In the genomic region with DNA sequence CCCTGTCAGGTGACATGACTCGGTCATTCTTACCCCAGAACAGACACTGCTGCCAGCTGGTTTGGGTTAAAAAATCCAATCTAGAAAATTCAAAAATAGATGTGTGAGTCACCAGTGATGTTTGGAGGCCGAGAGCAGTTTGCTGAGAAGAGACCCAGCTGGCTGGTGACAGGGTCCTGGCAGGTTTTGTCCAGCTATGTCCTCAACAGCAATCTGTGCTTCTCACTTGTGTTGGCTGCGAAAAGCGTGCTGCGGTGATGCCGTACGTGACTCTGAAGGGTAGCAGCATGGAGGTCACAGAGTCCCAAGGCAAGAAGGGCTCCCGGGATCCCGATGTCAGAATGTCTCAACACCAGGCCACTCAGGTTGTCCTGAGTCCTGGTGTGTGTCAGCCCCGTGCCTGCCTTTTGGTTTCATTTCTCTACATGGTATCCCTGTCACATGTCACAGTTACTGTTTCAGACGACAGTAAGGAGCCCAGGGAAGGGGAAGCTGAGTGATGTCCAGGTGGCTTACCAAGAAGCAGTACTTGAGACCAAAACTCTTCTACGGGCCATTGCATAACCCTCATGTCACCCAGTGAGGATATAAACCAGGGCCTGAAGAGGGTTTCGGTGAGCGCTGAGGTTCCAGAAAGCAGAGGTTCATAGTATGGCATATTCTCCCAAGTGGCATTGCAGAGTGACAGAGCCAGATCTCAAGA, we compare ENCODE assay signal across 8 mouse cellular contexts. TPM values are rescaled to one million over a fixed set of nuclear protein-coding genes. Genes with fewer than 3 reads are reported as not detected.
DNase-seq lines count a peak whose midpoint lies in the region; ATAC-seq and TF ChIP-seq lines count a peak whose summit lies in the region.

No protein-coding gene starts in this region.

- no peak overlapping the region for H3K4me3 ChIP-seq in forebrain, embryonic 10.5 days
- H3K4me3 ChIP-seq in forebrain, embryonic 12.5 days (replicated peaks): no peak overlapping the region
- no peak overlapping the region for H3K4me3 ChIP-seq in heart, postnatal 0 days (ENCODE audit: low read depth, low read length)
- no peak overlapping the region for H3K4me3 ChIP-seq in left cerebral cortex, adult 2 months
- H3K4me3 ChIP-seq in stomach, embryonic 14.5 days (ENCODE audit: low read depth, low read length): no peak overlapping the region

- H3K9ac ChIP-seq in forebrain, embryonic 12.5 days: no peak overlapping the region
- H3K9ac ChIP-seq in heart, postnatal 0 days (replicated peaks; ENCODE audit: low read depth, low read length): no peak overlapping the region; the same call in 1 of the 2 replicates
- H3K9ac ChIP-seq in stomach, embryonic 14.5 days (replicated peaks; ENCODE audit: low read depth, low read length): no peak overlapping the region

- peak overlapping the region; percentile 11; the same call in 1 of the 2 replicates for H3K27ac ChIP-seq in forebrain, embryonic 10.5 days
- H3K27ac ChIP-seq in forebrain, embryonic 12.5 days: no peak overlapping the region
- H3K27ac ChIP-seq in heart, postnatal 0 days (ENCODE audit: low read depth): peak overlapping the region; percentile 94
- H3K27ac ChIP-seq in left cerebral cortex, adult 2 months: peak overlapping the region; percentile 73
- peak overlapping the region; percentile 80 for H3K27ac ChIP-seq in stomach, embryonic 14.5 days (ENCODE audit: low read length)

- intact Hi-C loops in left cerebral cortex, adult 2 months (cut with DNase I): no loop called here

- H3K4me2 ChIP-seq in forebrain, embryonic 12.5 days: no peak overlapping the region
- peak overlapping the region; percentile 23; the same call in 1 of the 2 replicates for H3K4me2 ChIP-seq in heart, postnatal 0 days (ENCODE audit: low read depth, low read length)
- H3K4me2 ChIP-seq in stomach, embryonic 14.5 days (replicated peaks; ENCODE audit: low read depth, low read length): no peak overlapping the region

- 91% methylated on average over 14 of the region's 14 CpGs for WGBS in forebrain, embryonic 10.5 days
- WGBS in forebrain, embryonic 12.5 days: 90% methylated on average over 14 of the region's 14 CpGs
- 27% methylated on average over 14 of the region's 14 CpGs for WGBS in heart, postnatal 0 days
- 57% methylated on average over 14 of the region's 14 CpGs for WGBS in stomach, embryonic 14.5 days

- H3K27me3 ChIP-seq in forebrain, embryonic 10.5 days (ENCODE audit: poor library complexity, severe bottlenecking): no peaks in the 10 kb centered on the region
- H3K27me3 ChIP-seq in forebrain, embryonic 12.5 days: no peaks in the 10 kb centered on the region
- no peaks in the 10 kb centered on the region for H3K27me3 ChIP-seq in heart, postnatal 0 days (ENCODE audit: control insufficient read depth, insufficient read depth, low read length)
- no peaks in the 10 kb centered on the region for H3K27me3 ChIP-seq in stomach, embryonic 14.5 days (ENCODE audit: control insufficient read depth, insufficient read depth, low read length)

- DNase-seq in forebrain, embryonic 10.5 days (ENCODE audit: extremely low spot score, low spot score): no peak
- DNase-seq in cerebellum, postnatal 25 days: peak; percentile 52 to 63
- peak; percentile 94 for DNase-seq in heart, postnatal 0 days (ENCODE audit: low spot score)
- no peak for DNase-seq in left cerebral cortex, adult 2 months (ENCODE audit: extremely low spot score in 1 of 2, low spot score in 2 of 2)
- no peak for DNase-seq in liver
- no peak for DNase-seq in thymus, postnatal 25 days

- no peaks in the 10 kb centered on the region for H3K9me3 ChIP-seq in forebrain, embryonic 10.5 days
- no peaks in the 10 kb centered on the region for H3K9me3 ChIP-seq in forebrain, embryonic 12.5 days
- no peaks in the 10 kb centered on the region for H3K9me3 ChIP-seq in heart, postnatal 0 days (replicated peaks; ENCODE audit: control insufficient read depth, low read length)
- H3K9me3 ChIP-seq in stomach, embryonic 14.5 days (ENCODE audit: control insufficient read depth, low read depth, low read length): no peaks in the 10 kb centered on the region

- TF ChIP-seq EP300 in heart, postnatal 0 days (IDR thresholded peaks at IDR 0.05; ENCODE audit: low read depth): peak; percentile 69; the same call in 1 of the 2 replicates

- peaks cover 6% of the 10 kb centered on the region; the same call in 1 of the 2 replicates for H3K4me1 ChIP-seq in forebrain, embryonic 10.5 days
- no peaks in the 10 kb centered on the region; the same call in 1 of the 2 replicates for H3K4me1 ChIP-seq in forebrain, embryonic 12.5 days
- H3K4me1 ChIP-seq in heart, postnatal 0 days (ENCODE audit: control insufficient read depth, insufficient read depth): peaks cover 36% of the 10 kb centered on the region
- peaks cover 19% of the 10 kb centered on the region; the same call in 1 of the 2 replicates for H3K4me1 ChIP-seq in stomach, embryonic 14.5 days (ENCODE audit: control insufficient read depth, insufficient read depth, low read length)

- no peak for TF ChIP-seq CTCF in heart, postnatal 0 days (IDR thresholded peaks at IDR 0.05; ENCODE audit: low read depth)
- no peak for TF ChIP-seq CTCF in left cerebral cortex, adult 2 months (IDR thresholded peaks at IDR 0.05)

- no peak for ATAC-seq in forebrain, embryonic 12.5 days (ENCODE audit: low FRiP score)
- ATAC-seq in heart, postnatal 0 days (ENCODE audit: insufficient read depth, low read depth): peak; percentile 88
- ATAC-seq in stomach, embryonic 14.5 days (ENCODE audit: insufficient number of reproducible peaks, insufficient read depth, low FRiP score, low read depth): peak; percentile 51; the same call in 1 of the 2 replicates

- peaks cover 32% of the 10 kb centered on the region for H3K36me3 ChIP-seq in forebrain, embryonic 10.5 days (replicated peaks)
- H3K36me3 ChIP-seq in forebrain, embryonic 12.5 days (replicated peaks): peaks cover 23% of the 10 kb centered on the region
- H3K36me3 ChIP-seq in heart, postnatal 0 days (replicated peaks; ENCODE audit: control insufficient read depth, insufficient read depth, low read length): peaks cover 33% of the 10 kb centered on the region
- H3K36me3 ChIP-seq in stomach, embryonic 14.5 days (ENCODE audit: control insufficient read depth, insufficient read depth, low read length): peaks cover 23% of the 10 kb centered on the region

RNA-seq across cellular contexts. Expression of gene 2310022B05Rik, which starts 30.0 kb away (rescaled TPM):
- 17.9 and 18.2 TPM in 2 replicates for polyA plus RNA-seq in forebrain, embryonic 10.5 days (2016; fragmentation: Nextera tagmentation; extraction: Ambion mirVana)
- polyA plus RNA-seq in forebrain, embryonic 12.5 days (2016; fragmentation: Nextera tagmentation; extraction: Ambion mirVana): 22.8 and 23.1 TPM in 2 replicates
- total RNA-seq in heart, postnatal 0 days (2014; rRNA removed; ENCODE audit: low replicate concordance): 144 and 164 TPM in 2 replicates
- polyA plus RNA-seq in heart, postnatal 0 days (2015; fragmentation: Nextera tagmentation; extraction: Ambion mirVana): 29.8 and 30.7 TPM in 2 replicates
- total RNA-seq in left cerebral cortex, adult 2 months (2021): 10 to 100 TPM; 56.2 to 59.4 TPM
- polyA plus RNA-seq in stomach, embryonic 14.5 days (2014; fragmentation: Nextera tagmentation; extraction: Ambion mirVana): 40.3 and 41.6 TPM in 2 replicates

RNA-seq across cellular contexts. Expression of gene Capn9, which starts 57.2 kb away (rescaled TPM):
- polyA plus RNA-seq in forebrain, embryonic 10.5 days (2016; fragmentation: Nextera tagmentation; extraction: Ambion mirVana): not detected in 2 replicates
- 0.08 TPM in 1 of 2 replicates, not detected in the other for polyA plus RNA-seq in forebrain, embryonic 12.5 days (2016; fragmentation: Nextera tagmentation; extraction: Ambion mirVana)
- total RNA-seq in heart, postnatal 0 days (2014; rRNA removed; ENCODE audit: low replicate concordance): not detected in 2 replicates
- 0.26 and 0.33 TPM in 2 replicates for polyA plus RNA-seq in heart, postnatal 0 days (2015; fragmentation: Nextera tagmentation; extraction: Ambion mirVana)
- total RNA-seq in left cerebral cortex, adult 2 months (2021): not detected
- polyA plus RNA-seq in stomach, embryonic 14.5 days (2014; fragmentation: Nextera tagmentation; extraction: Ambion mirVana): 0.13 TPM in 1 of 2 replicates, not detected in the other

Comparison
In these comparisons a context has a peak if more than half of its experiments do, and no peak if none do; other contexts are left out.
1. DNase-seq: peak in cerebellum, postnatal 25 days (2 of 2) and heart, postnatal 0 days (single experiment); none in forebrain, embryonic 10.5 days (single experiment), left cerebral cortex, adult 2 months (0 of 2), liver (single experiment) and thymus, postnatal 25 days (single experiment).